Mouse (Mus musculus) urinary bladder, adult 18-20 months (tissue): ENCODE measurements at regions not wholly inside any gene's neighbourhood (a gene's known extent, or its start where the extent isn't known, plus 50 kb on each side); places are given as distances from the start of the nearest gene placed in this dataset.

ENCODE experiments used
- DNase-seq, 2 experiments: peaks; one replicate each; pipeline ENCODE4 v3.0.0; 2022; ENCODE audit warnings: low spot score in 2 of 2, mixed read lengths in 2 of 2

DNA sequence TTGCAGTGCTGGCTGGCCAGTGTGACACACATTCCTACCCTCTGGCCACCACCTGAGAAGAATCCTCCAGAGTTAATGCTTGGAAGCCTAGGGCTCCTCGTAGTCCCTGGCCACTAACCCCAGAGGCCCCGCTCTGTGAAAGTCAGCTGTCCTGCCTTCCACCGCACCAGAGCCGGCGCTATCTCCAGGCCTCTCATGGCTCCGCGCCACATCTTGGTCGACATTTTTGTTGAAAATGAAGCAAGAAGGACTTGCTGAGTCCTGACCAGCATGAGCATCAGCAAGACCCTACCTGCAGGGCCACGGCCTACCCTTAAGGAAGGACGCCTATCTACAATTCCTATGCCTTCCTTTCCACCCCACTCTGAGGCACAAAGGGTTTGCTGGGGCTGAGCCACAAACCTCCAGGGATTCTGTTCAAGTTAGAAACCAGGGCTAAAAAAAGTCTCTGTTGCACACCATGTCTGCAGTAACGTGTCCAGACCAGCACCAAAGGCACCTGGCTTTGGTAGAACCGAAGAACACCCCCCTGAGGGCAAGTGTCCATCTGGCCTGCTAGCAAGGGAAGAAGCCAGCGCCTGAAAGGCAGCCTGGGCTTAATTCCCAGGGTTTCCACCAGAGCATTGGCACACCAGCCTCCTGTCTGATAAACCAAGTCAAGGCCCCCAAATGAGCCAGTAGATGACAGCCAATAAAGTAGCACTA is 97.5 kb upstream of the Spred2 start:
- no peak for DNase-seq

- no peak for DNase-seq
These were observed 96.2 kb upstream of the Spred2 start for GRCm38 (mm10) chr11:19827996-19828395.

GRCm38 (mm10) chr11:19828959-19829401 is 95.2 kb upstream of the Spred2 start:
- no peak for DNase-seq

DNA sequence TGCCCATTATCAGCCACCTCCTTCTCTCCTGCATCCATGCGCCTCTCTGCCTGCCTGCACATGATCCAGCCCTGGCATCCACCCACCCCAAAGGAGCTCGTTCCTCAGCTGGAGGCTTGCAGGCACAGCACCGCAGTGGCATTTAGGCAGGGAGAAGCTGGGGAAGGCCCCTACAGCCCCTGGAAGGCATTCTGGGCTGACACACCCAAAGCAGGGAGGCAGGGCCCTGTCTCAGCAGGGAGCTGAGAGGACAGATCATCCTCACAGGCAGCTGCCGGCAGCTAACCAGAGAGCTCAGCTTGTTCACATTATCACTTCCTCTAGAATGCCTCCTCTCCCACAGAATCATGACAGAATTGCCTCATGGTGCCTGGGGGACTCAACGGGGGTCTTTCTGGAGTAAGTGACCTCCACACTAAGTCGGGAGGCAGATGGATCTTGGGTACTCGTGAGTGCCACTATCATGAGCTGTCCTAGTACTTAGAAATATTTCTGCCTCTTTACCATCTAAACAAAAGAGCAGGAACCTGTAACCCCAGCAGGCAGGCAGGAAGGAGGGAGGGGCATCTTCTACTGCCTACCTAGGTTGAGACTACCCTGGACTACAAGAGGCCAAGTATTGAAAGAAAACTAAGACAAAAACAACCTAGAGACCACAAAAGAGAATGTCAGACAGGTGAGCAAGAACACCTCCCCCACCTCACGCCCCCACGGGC is 94.5 kb upstream of the Spred2 start:
- DNase-seq = no peak

- peak; percentile 60 to 72 for DNase-seq
These were observed 93.7 kb upstream of the Spred2 start for GRCm38 (mm10) chr11:19830280-19831062.

- no peak for DNase-seq
These were observed 89.6 kb upstream of the Spred2 start for GRCm38 (mm10) chr11:19834561-19834960.

GRCm38 (mm10) chr11:19835221-19835745 is 88.9 kb upstream of the Spred2 start:
- DNase-seq = no peak

GRCm38 (mm10) chr11:19838932-19839331 is 85.2 kb upstream of the Spred2 start:
- DNase-seq = no peak

DNA sequence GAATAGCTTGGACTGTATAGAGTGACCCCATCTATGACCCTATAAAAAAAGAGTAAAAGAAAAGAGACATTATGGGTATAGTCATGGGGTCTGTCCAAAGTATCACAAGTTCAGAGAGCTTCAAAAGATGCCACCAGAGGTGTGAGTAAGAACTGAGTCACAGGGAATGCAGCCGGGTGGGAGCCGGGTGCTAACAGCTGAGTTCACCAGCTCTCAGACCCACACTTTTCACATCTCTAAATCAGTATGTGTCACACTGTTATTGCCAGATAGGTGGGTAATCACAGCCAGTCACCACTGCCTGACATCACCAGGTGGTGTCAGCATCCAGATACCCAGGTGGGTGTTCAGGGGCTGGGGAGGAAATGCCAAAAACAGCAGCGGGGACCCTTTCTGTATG is 81.1 kb upstream of the Spred2 start:
- DNase-seq = no peak

DNA sequence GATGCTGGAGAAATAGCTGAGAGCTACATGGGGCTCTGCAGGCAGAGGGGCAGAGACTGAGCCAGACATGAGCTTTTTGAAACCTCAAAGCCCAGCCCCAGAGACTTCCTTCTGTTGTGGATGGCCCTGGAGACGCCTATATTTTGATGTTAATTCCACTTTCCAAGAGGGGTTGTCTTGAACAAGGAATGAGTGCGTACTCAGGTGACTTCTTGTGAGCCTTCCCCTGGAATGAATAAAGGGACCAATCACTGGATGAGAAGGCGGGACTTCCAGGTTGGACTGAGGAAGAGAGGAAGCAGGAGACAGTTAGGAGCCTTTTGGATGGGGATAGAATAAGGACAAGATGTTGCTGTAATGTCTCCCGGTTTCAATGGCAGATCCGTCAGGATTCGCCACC is 76.3 kb upstream of the Spred2 start:
- no peak for DNase-seq

GRCm38 (mm10) chr11:19848412-19848811 is 75.8 kb upstream of the Spred2 start:
- DNase-seq = no peak

- peak; percentile 70 to 79 for DNase-seq
These were observed 74.8 kb upstream of the Spred2 start for GRCm38 (mm10) chr11:19849347-19849811.

GRCm38 (mm10) chr11:19849844-19850420 is 74.2 kb upstream of the Spred2 start:
- no peak for DNase-seq

GRCm38 (mm10) chr11:19851022-19851615 is 73.1 kb upstream of the Spred2 start:
- no peak for DNase-seq

DNA sequence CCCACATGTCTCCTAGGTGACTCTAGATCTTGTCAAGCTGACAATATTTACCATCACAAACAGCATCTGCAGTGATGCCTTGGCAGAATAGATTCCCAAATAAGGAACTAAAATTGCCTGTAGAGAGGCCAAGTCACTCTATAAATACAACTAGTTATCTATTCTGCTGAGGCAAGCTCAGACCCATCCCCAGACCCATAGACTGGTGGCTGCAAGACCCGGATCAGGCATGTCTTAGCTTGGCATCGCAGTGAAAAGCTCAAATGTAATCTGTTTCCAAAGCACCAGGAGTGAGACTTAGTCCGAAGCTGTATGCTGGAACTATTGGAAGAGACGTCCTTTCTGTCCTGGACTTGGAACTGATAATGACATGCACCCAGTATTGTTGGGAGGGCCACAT is 62.6 kb upstream of the Spred2 start:
- peak in 1 of 2 experiments; percentile 50 for DNase-seq

GRCm38 (mm10) chr11:19863327-19863726 is 60.8 kb upstream of the Spred2 start:
- DNase-seq = no peak

DNA sequence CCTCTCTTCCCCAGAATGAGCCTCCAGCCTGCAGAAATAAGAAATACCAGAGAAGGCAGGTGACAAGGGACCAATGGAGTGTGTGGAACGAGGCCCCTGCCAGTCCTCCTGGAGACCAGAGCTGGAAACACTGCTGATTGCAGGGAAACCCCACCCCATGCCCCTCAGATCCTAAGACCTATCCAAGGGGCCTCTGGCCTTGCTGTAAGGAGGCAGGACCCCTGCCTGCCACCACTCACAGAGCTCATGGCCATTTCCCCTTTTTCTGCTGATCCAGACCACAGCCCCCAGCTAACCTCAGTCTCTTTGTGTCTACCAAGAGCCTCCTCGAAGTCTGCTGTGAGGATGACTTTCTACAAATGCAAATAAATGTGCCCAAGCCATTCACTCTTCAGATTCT is 57.9 kb upstream of the Spred2 start:
- DNase-seq = no peak

- DNase-seq = no peak
These were observed 54.5 kb upstream of the Spred2 start for GRCm38 (mm10) chr11:19869671-19870070.

GRCm38 (mm10) chr11:19870136-19870535 is 54.0 kb upstream of the Spred2 start:
- no peak for DNase-seq

DNA sequence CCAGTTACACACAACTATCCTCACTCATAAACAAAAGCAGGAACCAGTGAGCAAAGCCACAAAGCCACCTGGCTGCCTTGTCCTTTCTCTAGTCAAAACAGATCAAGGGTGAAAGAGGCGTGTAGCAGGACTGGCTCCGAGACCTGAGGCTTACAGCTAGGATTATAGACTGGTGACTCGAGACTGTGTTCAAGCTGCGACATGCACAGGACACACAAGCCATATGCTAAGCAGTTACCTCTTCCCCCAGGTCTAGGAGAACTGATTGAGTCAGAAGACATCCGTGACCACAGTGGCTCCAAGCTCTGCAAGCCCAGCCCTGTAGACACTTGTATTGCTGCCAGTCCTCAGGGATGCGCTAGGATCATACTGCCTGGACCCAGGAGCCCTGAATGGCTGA is 50.4 kb upstream of the Spred2 start:
- DNase-seq = peak; percentile 35 to 56
